Mouse (Mus musculus) hindbrain, embryonic 11.5 days (tissue): ENCODE results near the gene Gm20388. TPM values are rescaled to one million over a fixed set of nuclear protein-coding genes. Genes with fewer than 3 reads are reported as not detected.

ENCODE experiments used
- ATAC-seq: fragments of 200-750 bp; cut with Nextera tagmentation; 2 replicates; pipeline ENCODE4 v1.8.0; 2017; ENCODE audit warnings: mild to moderate bottlenecking, moderate TSS enrichment, moderate library complexity; ENCODE audit not compliant: low FRiP score
- DNase-seq: peaks from one replicate; pipeline ENCODE4 v3.0.0-alpha.2; 2015; ENCODE audit warnings: low spot score
- H3K27ac ChIP-seq: fragments of 300-500 bp; sonication (generic); 2 replicates; pipeline ENCODE4 v1.5.1; 2014; ENCODE audit warnings: mild to moderate bottlenecking, low read depth, low read length
- H3K27me3 ChIP-seq: fragments of 300-500 bp; sonication (generic); 2 replicates; pipeline ENCODE4 v1.6.1; 2014; ENCODE audit warnings: mild to moderate bottlenecking, low read length, moderate library complexity, mixed read lengths; ENCODE audit not compliant: control insufficient read depth, insufficient read depth
- H3K36me3 ChIP-seq: fragments of 300-500 bp; sonication (generic); 2 replicates; pipeline ENCODE4 v1.6.1; 2014; ENCODE audit warnings: mild to moderate bottlenecking, low read length, moderate library complexity, mixed read lengths; ENCODE audit not compliant: control insufficient read depth, insufficient read depth
- H3K4me1 ChIP-seq: fragments of 300-500 bp; sonication (generic); replicated peaks from 2 replicates; pipeline ENCODE4 v1.6.1; 2014; ENCODE audit warnings: low read length, mixed read lengths; ENCODE audit not compliant: control insufficient read depth, insufficient read depth
- H3K4me2 ChIP-seq: fragments of 300-500 bp; sonication (generic); replicated peaks from 2 replicates; pipeline ENCODE4 v1.6.1; 2014; ENCODE audit warnings: mild to moderate bottlenecking, low read depth, low read length
- H3K4me3 ChIP-seq: fragments of 300-500 bp; sonication (generic); 2 replicates; pipeline ENCODE4 v1.5.1; 2014; ENCODE audit warnings: low read depth, low read length
- H3K9ac ChIP-seq: fragments of 300-500 bp; sonication (generic); 2 replicates; pipeline ENCODE4 v1.6.1; 2014; ENCODE audit warnings: low read depth, low read length
- H3K9me3 ChIP-seq: fragments of 300-500 bp; sonication (generic); 2 replicates; pipeline ENCODE4 v1.6.1; 2016; ENCODE audit warnings: low read length; ENCODE audit not compliant: control insufficient read depth
- WGBS: fragments of 180-500 bp; shearing (Covaris S2); extraction: QIAGEN DNeasy Blood & Tissue Kit; methylation state at CpG from one replicate; pipeline ENCODE4 v1.1.7; 2014; 5-methylcytosine and 5-hydroxymethylcytosine counted together
- polyA plus RNA-seq: library from polyadenylated mRNA; unstranded; fragments of >200 nt; fragmentation: Nextera tagmentation; extraction: Ambion mirVana; gene quantifications from 2 replicates; pipeline ENCODE4 v1.2.1, GENCODE M21; 2014

The Gm20388 gene
- polyA plus RNA-seq, 1 experiment from 2014 or later = 11.8 TPM

DNA sequence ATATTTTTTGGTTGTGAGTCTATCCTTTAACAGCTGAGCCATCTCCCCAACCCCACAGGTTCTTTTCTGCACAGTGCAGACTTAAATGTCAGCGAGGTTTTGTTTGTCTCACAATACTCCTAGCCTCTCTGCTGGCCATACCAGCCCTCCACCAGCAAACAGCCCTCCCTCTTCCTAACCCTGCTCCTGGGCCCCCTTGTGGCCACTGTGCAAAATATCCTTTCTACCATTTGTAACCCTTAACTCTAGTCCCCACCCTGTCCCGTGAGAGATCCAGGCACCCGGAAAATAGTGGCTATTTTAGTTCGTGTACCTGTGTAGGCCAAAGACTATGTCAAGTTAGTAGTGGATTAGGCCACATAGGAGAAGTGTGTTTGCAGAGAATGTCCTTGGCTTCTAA, 3200.0 kb downstream of the Gm20388 start:
- H3K4me2 ChIP-seq = no peak overlapping the region
- DNase-seq (peak; percentile 81), ATAC-seq (peak; percentile 49; the same call in 1 of the 2 replicates)
- H3K4me3 ChIP-seq = no peak overlapping the region
- H3K4me1 ChIP-seq = no peaks in the 10 kb centered on the region
- no peaks in the 10 kb centered on the region for H3K36me3 ChIP-seq
- no peak overlapping the region for H3K27ac ChIP-seq
- H3K27me3 ChIP-seq = peaks cover 1% of the 10 kb centered on the region
- no peak overlapping the region for H3K9ac ChIP-seq
- WGBS = 25% methylated on average over 4 of the region's 4 CpGs
- H3K9me3 ChIP-seq = no peaks in the 10 kb centered on the region

DNA sequence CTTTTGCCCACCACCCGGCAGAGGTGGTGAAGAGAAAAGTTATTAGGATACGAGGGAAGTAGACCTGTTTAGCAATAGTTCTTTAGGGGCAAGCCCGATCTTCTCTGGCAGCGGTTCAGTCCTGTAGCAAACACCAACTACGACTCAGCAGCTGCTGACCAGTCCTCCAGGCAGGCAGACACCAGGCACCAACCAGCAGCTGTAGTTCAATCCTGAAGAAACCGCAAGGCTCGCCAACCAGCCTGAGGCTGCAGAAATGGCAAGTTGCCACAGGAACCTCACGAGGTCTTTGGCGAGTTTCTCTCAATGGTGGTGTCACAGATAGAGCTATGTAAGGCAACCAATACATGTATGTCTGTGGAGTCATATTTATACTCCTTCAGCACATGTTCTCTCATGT, 3202.3 kb downstream of the Gm20388 start:
- H3K4me1 ChIP-seq = peaks cover 12% of the 10 kb centered on the region
- H3K27ac ChIP-seq = no peak overlapping the region
- no peak overlapping the region for H3K4me3 ChIP-seq
- H3K27me3 ChIP-seq = peaks cover 24% of the 10 kb centered on the region
- 85% methylated on average over 9 of the region's 9 CpGs for WGBS
- no peak overlapping the region for H3K4me2 ChIP-seq
- ATAC-seq = no peak
- no peaks in the 10 kb centered on the region for H3K9me3 ChIP-seq
- DNase-seq = no peak
- H3K9ac ChIP-seq = no peak overlapping the region
- no peaks in the 10 kb centered on the region for H3K36me3 ChIP-seq

DNA sequence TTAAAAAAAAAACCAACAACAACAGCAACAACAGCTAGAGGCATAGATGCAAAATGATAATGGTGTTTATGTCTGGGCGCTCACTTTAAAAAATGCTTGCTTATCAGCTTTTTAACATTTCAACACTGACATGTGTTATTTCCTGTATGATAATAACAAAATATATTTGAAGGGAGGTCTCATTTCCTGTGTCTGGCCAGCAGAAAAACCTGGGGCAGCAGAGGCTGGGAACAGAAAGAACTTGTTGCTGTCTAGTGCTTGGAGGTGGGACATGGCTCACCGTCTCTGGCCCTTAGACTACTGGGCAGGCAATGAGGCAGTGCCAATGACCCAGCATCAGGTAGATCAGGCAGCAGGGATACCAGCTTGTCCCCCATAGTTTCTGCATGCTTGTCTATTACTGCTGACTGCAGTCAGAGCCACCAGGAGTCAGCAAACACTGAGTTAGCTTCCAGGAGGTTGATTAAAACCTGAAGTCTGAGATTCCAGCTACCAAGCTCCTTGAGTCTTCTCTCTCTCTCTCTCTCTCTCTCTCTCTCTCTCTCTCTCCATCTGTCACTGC, 3203.3 kb downstream of the Gm20388 start:
- Histone ChIP-seq H3K27me3 (peaks cover 35% of the 10 kb centered on the region), H3K9ac (no peak overlapping the region), H3K4me3 (no peak overlapping the region), H3K27ac (no peak overlapping the region), H3K36me3 (no peaks in the 10 kb centered on the region), H3K4me2 (no peak overlapping the region), H3K9me3 (no peaks in the 10 kb centered on the region), H3K4me1 (peaks cover 12% of the 10 kb centered on the region)
- DNase-seq = no peak
- ATAC-seq = no peak
- 74% methylated on average over 2 of the region's 2 CpGs for WGBS

DNA sequence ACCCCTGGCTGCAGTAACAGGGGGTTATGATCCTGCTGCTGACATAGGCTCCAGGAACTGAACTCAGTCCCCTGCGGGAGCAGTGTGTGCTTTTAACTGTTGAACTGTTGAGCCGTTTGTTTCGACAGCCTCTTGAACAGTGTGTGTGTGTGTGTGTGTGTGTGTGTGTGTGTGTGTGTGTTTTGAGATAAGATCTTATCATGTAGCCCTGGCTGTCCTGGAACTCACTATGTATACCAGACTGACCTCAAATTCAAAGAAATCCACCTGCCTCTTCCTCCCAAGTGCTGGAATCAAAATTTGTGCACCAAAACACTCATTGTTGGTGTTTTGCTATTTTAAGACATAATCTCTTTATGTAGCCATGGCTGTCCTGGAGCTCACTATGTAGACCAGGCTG, 3204.0 kb downstream of the Gm20388 start:
- WGBS = 69% methylated on average over 3 of the region's 3 CpGs
- DNase-seq (no peak), ATAC-seq (no peak)
- Histone ChIP-seq H3K4me1 (peaks cover 12% of the 10 kb centered on the region), H3K36me3 (no peaks in the 10 kb centered on the region), H3K27me3 (peaks cover 41% of the 10 kb centered on the region), H3K4me3 (no peak overlapping the region), H3K9ac (no peak overlapping the region), H3K27ac (no peak overlapping the region), H3K4me2 (no peak overlapping the region), H3K9me3 (no peaks in the 10 kb centered on the region)

DNA sequence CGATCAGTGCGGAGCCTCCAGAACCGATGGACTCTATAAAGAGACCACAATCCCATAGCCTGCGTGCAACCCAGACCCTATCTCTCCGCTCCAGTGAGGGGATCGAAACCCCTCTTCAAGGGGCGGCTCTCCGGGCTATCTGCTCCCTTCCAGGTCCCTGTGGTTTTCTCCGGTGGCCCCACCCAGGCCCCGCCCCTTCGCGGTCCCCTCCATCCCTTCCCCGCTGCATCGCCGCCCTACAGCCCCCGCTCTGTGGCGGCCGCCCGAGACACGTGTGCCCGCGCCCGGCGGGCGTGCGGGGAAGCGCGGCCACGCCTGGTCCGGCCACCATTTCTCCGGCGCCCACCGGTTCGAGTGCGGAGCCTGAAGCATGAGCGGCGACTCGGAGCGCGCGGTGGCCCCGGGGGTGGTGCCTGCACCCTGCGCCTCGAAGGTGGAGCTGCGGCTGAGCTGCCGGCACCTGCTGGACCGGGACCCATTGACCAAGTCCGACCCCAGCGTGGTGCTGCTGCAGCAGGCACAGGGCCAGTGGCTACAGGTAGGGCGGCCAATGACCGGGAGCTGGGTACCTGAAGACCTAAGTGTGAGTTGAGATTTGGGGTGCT, 3206.6 kb downstream of the Gm20388 start, which contains the start of gene Cpne7:
Cpne7 (plus strand) TSS at position 248 of the 605 bp plus-strand sequence.
- peak within 1 kb of the TSS; percentile 34; the same call in 1 of the 2 replicates for H3K9ac ChIP-seq
- DNase-seq = peak; percentile 49
- no peak within 1 kb of the TSS for H3K27ac ChIP-seq
- no peaks in the 10 kb centered on the region for H3K36me3 ChIP-seq
- ATAC-seq = no peak
- peak within 1 kb of the TSS; percentile 37 for H3K4me3 ChIP-seq
- H3K9me3 ChIP-seq = no peaks in the 10 kb centered on the region
- WGBS = 2% methylated on average over 50 of the region's 51 CpGs
- H3K4me2 ChIP-seq = peak within 1 kb of the TSS; percentile 80
- H3K27me3 ChIP-seq = peaks cover 43% of the 10 kb centered on the region
- H3K4me1 ChIP-seq = peaks cover 12% of the 10 kb centered on the region

DNA sequence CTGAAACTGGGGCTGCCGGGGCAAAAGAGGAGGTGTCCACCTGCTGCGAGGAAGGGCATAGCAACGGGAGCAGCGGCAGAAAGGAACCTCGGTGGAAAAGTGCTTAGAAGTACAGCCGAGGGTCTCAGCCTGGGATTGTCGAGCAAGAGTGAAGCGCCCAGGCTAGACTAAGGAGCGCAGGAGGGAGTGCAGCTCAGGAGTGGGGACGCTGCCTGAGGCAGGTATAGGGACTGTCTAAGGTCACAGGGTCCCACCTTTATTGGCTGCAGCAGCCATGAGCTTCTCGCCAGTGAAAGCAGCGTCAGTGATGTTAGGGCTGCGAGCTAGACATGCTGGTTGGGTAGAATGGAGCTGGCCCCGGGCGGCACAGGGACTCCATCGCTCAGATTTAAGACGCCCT, 3207.1 kb downstream of the Gm20388 start:
- Histone ChIP-seq H3K36me3 (no peaks in the 10 kb centered on the region), H3K4me1 (peaks cover 12% of the 10 kb centered on the region), H3K27me3 (peaks cover 43% of the 10 kb centered on the region), H3K9me3 (no peaks in the 10 kb centered on the region), H3K4me3 (peak overlapping the region; percentile 37), H3K4me2 (peak overlapping the region; percentile 80), H3K27ac (no peak overlapping the region), H3K9ac (peak overlapping the region; percentile 19; the same call in 1 of the 2 replicates)
- no peak for ATAC-seq
- WGBS = 2% methylated on average over 17 of the region's 17 CpGs
- DNase-seq = no peak

DNA sequence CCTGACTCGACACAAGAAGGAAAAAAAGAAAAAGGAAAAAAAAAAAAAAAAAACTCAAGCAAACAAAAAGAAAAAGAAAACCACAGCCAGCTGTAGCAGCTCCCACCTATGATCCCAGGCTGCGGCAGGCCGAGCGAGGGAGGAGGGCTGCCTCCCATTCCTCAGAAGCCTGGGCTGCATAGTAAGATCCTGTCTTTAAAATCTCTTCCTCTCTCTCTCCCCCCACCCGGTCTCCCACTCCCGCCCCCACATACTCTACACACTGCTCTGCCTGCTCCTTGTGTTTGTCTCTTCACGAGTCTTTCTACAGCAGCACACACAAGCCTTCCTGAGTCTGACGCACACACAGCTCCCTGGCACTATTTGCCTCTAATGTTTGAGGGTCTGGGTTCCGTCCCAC, 3211.4 kb downstream of the Gm20388 start:
- DNase-seq (no peak), ATAC-seq (no peak)
- H3K4me2 ChIP-seq = no peak overlapping the region
- H3K9me3 ChIP-seq = no peaks in the 10 kb centered on the region
- H3K9ac ChIP-seq = no peak overlapping the region
- no peak overlapping the region for H3K27ac ChIP-seq
- H3K36me3 ChIP-seq = no peaks in the 10 kb centered on the region
- peaks cover 30% of the 10 kb centered on the region for H3K27me3 ChIP-seq
- H3K4me1 ChIP-seq = peaks cover 10% of the 10 kb centered on the region
- H3K4me3 ChIP-seq = no peak overlapping the region
- WGBS = 70% methylated on average over 9 of the region's 9 CpGs

DNA sequence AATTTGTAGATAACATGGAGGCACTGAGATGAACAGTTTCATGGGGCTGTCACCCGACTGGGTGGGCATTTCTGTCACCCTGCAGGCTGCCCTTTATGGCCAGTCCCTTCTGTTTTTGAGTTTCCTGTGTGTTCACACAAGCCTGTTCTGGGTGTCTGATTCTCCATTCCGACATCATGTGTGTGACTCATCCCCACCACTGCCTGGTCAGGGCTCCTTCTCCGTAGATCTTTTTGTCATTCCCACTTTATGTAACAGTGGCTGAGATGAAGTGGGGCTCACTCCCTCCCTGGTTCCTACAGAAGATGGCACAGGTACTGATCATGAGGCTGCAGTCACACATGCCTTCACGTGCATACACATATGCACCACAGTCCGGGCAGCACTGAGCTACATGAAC, 3212.0 kb downstream of the Gm20388 start:
- ATAC-seq = no peak

More for the DNA sequence above, 3212.0 kb downstream of the Gm20388 start:
- no peak for DNase-seq
- Histone ChIP-seq H3K4me3 (no peak overlapping the region), H3K9me3 (no peaks in the 10 kb centered on the region), H3K27ac (no peak overlapping the region), H3K27me3 (peaks cover 24% of the 10 kb centered on the region), H3K4me1 (peaks cover 4% of the 10 kb centered on the region), H3K4me2 (no peak overlapping the region), H3K36me3 (no peaks in the 10 kb centered on the region), H3K9ac (no peak overlapping the region)
- 86% methylated on average over 5 of the region's 5 CpGs for WGBS
